Mouse (Mus musculus) CH12F3 (cell line): ENCODE results near the gene B3gnt8.
"Not testable (repeated sequence)": the region's sequence is repeated elsewhere in the genome, so short reads cannot be mapped to it uniquely, and the experiment has no call there.

Experiments
- in situ Hi-C: fragments of 300-500 bp; cut with MboI; formaldehyde crosslinking; loops from 2 replicates; pipeline ENCODE4 v1.14.3; 2020; ENCODE audit warnings: low sequenced_read_pairs

B3gnt8 gene

GRCm38 (mm10) chr7:25626509-25627430 lies at the start of gene B3gnt8:
Gene B3gnt8, plus strand, starts transcription at chr7:25626654.
- in situ Hi-C loops: no loop called here

- in situ Hi-C loops: not testable (repeated sequence)
These were observed 49.5 kb upstream of the B3gnt8 start for GRCm38 (mm10) chr7:25576793-25577437.

GRCm38 (mm10) chr7:25579441-25579840 lies 47.0 kb upstream of the B3gnt8 start:
- in situ Hi-C loops: no loop called here

- in situ Hi-C loops: no loop called here
These were observed 44.1 kb upstream of the B3gnt8 start for GRCm38 (mm10) chr7:25582301-25582810.

GRCm38 (mm10) chr7:25584651-25585050 lies 41.8 kb upstream of the B3gnt8 start:
- in situ Hi-C loops: no loop called here

- in situ Hi-C loops: no loop called here
These were observed 40.9 kb upstream of the B3gnt8 start for GRCm38 (mm10) chr7:25585351-25586204.

- in situ Hi-C loops: no loop called here
These were observed 35.2 kb upstream of the B3gnt8 start for GRCm38 (mm10) chr7:25591226-25591625.

GRCm38 (mm10) chr7:25593859-25594258 lies 32.6 kb upstream of the B3gnt8 start:
- in situ Hi-C loops: no loop called here

GRCm38 (mm10) chr7:25599663-25600062 lies 26.8 kb upstream of the B3gnt8 start:
- in situ Hi-C loops: loop anchor here (5.0 to 10.0 kb wide), 2 partner anchors 117 to 175 kb away; no protein-coding TSS in a partner anchor

GRCm38 (mm10) chr7:25600666-25601065 lies 25.8 kb upstream of the B3gnt8 start:
- in situ Hi-C loops: loop anchor here (5.0 to 10.0 kb wide), 2 partner anchors 118 to 176 kb away; no protein-coding TSS in a partner anchor

- in situ Hi-C loops: loop anchor here (5.0 to 10.0 kb wide), 2 partner anchors 119 to 177 kb away; no protein-coding TSS in a partner anchor
These were observed 25.1 kb upstream of the B3gnt8 start for GRCm38 (mm10) chr7:25601346-25601745.

GRCm38 (mm10) chr7:25606625-25607063 lies 19.8 kb upstream of the B3gnt8 start:
- in situ Hi-C loops: loop anchor here (10.0 kb wide), 1 partner anchor 182 kb away; no protein-coding TSS in a partner anchor

GRCm38 (mm10) chr7:25607196-25607595 lies 19.3 kb upstream of the B3gnt8 start:
- in situ Hi-C loops: loop anchor here (10.0 kb wide), 1 partner anchor 182 kb away; no protein-coding TSS in a partner anchor

- in situ Hi-C loops: no loop called here
These were observed 16.4 kb upstream of the B3gnt8 start for GRCm38 (mm10) chr7:25610056-25610455.

GRCm38 (mm10) chr7:25611501-25611900 lies 15.0 kb upstream of the B3gnt8 start:
- in situ Hi-C loops: no loop called here

- in situ Hi-C loops: no loop called here
These were observed 12.4 kb upstream of the B3gnt8 start for GRCm38 (mm10) chr7:25614086-25614485.

GRCm38 (mm10) chr7:25614831-25615705 lies 11.4 kb upstream of the B3gnt8 start:
- in situ Hi-C loops: no loop called here

GRCm38 (mm10) chr7:25615706-25616011 lies 10.8 kb upstream of the B3gnt8 start, which contains the start of gene Erich4:
Gene Erich4, minus strand, starts transcription at chr7:25615892.
- in situ Hi-C loops: no loop called here

GRCm38 (mm10) chr7:25617376-25618160 lies 8.9 kb upstream of the B3gnt8 start:
- in situ Hi-C loops: no loop called here
